Comparison of ENCODE assay signal across 23 mouse cellular contexts in genomic region chr13:113526997-113527396, GRCm38 (mm10).
DNase-seq lines count a peak whose midpoint lies in the region; TF ChIP-seq lines count a peak whose summit lies in the region.
"Had no signal": no experiment of that assay in that cellular context is flagged by ENCODE, and none has a peak within 500 bp of the region (broad histone marks: within the 10 kb centered on the region; RNA-seq: fewer than 3 reads in every experiment).

No protein-coding gene starts in this region.

- H3K36me3 ChIP-seq in kidney, adult 2 months (ENCODE audit: control insufficient read depth, insufficient read depth, low read length), result no peaks in the 10 kb centered on the region
- H3K36me3 ChIP-seq: G1E; hindbrain, embryonic 13.5 days; limb, embryonic 13.5 days; midbrain, embryonic 10.5 days; neural tube, embryonic 12.5 days had no signal

- 65% methylated on average over 6 of the region's 6 CpGs for WGBS in kidney, adult 2 months

- peak; percentile 45 for DNase-seq in gastrocnemius, adult 2 months
- no peak for DNase-seq in gastrocnemius, postnatal 25 days
- peak; percentile 39 for DNase-seq in kidney, adult 2 months
- DNase-seq in kidney, postnatal 25 days, result no peak
- DNase-seq in urinary bladder, postnatal 14 days (ENCODE audit: low spot score), result peak; percentile 39
- DNase-seq in urinary bladder, postnatal 4 days (ENCODE audit: low spot score in 2 of 2), result no peak
- peak; percentile 33 for DNase-seq in skeletal muscle tissue, adult 2 months (ENCODE audit: low read depth, low spot score)
- no peak for DNase-seq in cerebellum, adult 18-20 months
- DNase-seq: adrenal gland, adult 8-10 months; cerebellum, adult 9-10 months; cerebellum, postnatal 36 days; kidney, postnatal 4 days; lung, embryonic 14.5 days; lung, postnatal 14 days; right cerebral cortex, postnatal 4 days had no signal

- TF ChIP-seq POLR2A in kidney, adult 2 months (IDR thresholded peaks at IDR 0.05; ENCODE audit: low read depth, low read length), result no peak

- H3K4me1 ChIP-seq in kidney, adult 2 months (ENCODE audit: control insufficient read depth, insufficient read depth, low read length), result no peaks in the 10 kb centered on the region
- H3K4me1 ChIP-seq: forebrain, embryonic 13.5 days; hindbrain, embryonic 13.5 days; limb, embryonic 13.5 days; midbrain, embryonic 10.5 days; neural tube, embryonic 12.5 days had no signal

- no peak overlapping the region for H3K4me3 ChIP-seq in gastrocnemius, adult 2 months
- H3K4me3 ChIP-seq in kidney, adult 2 months (ENCODE audit: insufficient read depth, low read depth, low read length), result no peak overlapping the region
- H3K4me3 ChIP-seq: forebrain, embryonic 13.5 days; hindbrain, embryonic 13.5 days; limb, embryonic 13.5 days; midbrain, embryonic 10.5 days; myocyte; neural tube, embryonic 12.5 days had no signal

- peak overlapping the region; percentile 0 for H3K27ac ChIP-seq in gastrocnemius, adult 2 months
- H3K27ac ChIP-seq in kidney, adult 2 months (ENCODE audit: insufficient read depth, low read depth, low read length), result no peak overlapping the region
- H3K27ac ChIP-seq: forebrain, embryonic 13.5 days; hindbrain, embryonic 13.5 days; limb, embryonic 13.5 days; liver, embryonic 14.5 days; midbrain, embryonic 10.5 days; neural tube, embryonic 12.5 days had no signal

- no peak for TF ChIP-seq CTCF in gastrocnemius, adult 2 months (IDR thresholded peaks at IDR 0.05)
- TF ChIP-seq CTCF in kidney, adult 2 months (conservative IDR thresholded peaks at IDR 0.05; ENCODE audit: insufficient read depth, insufficient read length, low read depth, low read length), result no peak

- H3K27me3 ChIP-seq in kidney, adult 2 months (replicated peaks; ENCODE audit: control insufficient read depth, insufficient read depth, low read length), result no peaks in the 10 kb centered on the region
- H3K27me3 ChIP-seq: forebrain, embryonic 13.5 days; hindbrain, embryonic 13.5 days; limb, embryonic 13.5 days; neural tube, embryonic 12.5 days had no signal

- intact Hi-C loops in gastrocnemius, adult 2 months (cut with DNase I), result no loop called here

Comparison
In these comparisons a context has a peak if more than half of its experiments do, and no peak if none do; other contexts are left out.
1. DNase-seq: peak in gastrocnemius, adult 2 months (single experiment), kidney, adult 2 months (single experiment), urinary bladder, postnatal 14 days (single experiment) and skeletal muscle tissue, adult 2 months (single experiment); none in gastrocnemius, postnatal 25 days (single experiment), kidney, postnatal 25 days (0 of 2), urinary bladder, postnatal 4 days (0 of 2) and cerebellum, adult 18-20 months (0 of 2).